Mouse (Mus musculus) embryonic facial prominence, embryonic 10.5 days (tissue): Measurements from ENCODE around the gene Grm3. TPM values are rescaled to one million over a fixed set of nuclear protein-coding genes. Genes with fewer than 3 reads are reported as not detected.

Experiments used
- DNase-seq: peaks from one replicate; pipeline ENCODE4 v3.0.0-alpha.2; 2017; ENCODE audit warnings: low spot score
- H3K27ac ChIP-seq: fragments of 300-500 bp; sonication (generic); replicated peaks from 2 replicates; pipeline ENCODE4 v1.5.1; 2016; ENCODE audit warnings: mild to moderate bottlenecking
- H3K27me3 ChIP-seq: fragments of 300-500 bp; sonication (generic); replicated peaks from 2 replicates; pipeline ENCODE4 v1.6.1; 2016; ENCODE audit warnings: low read depth, mild to moderate bottlenecking; ENCODE audit not compliant: poor library complexity, severe bottlenecking
- H3K36me3 ChIP-seq: fragments of 300-500 bp; sonication (generic); replicated peaks from 2 replicates; pipeline ENCODE4 v1.6.1; 2016; ENCODE audit warnings: mild to moderate bottlenecking, moderate library complexity
- H3K4me1 ChIP-seq: fragments of 300-500 bp; sonication (generic); 2 replicates; pipeline ENCODE4 v1.6.1; 2016
- H3K4me3 ChIP-seq: fragments of 300-500 bp; sonication (generic); 2 replicates; pipeline ENCODE4 v1.5.1; 2016; ENCODE audit warnings: mild to moderate bottlenecking, moderate library complexity
- H3K9me3 ChIP-seq: fragments of 300-500 bp; sonication (generic); 2 replicates; pipeline ENCODE4 v1.6.1; 2016; ENCODE audit warnings: mild to moderate bottlenecking
- WGBS: fragments of 180-500 bp; shearing (Covaris S2); methylation state at CpG from one replicate; pipeline ENCODE4 v1.1.7; 2016; 5-methylcytosine and 5-hydroxymethylcytosine counted together
- polyA plus RNA-seq: library from polyadenylated mRNA; unstranded; fragments of >200 nt; fragmentation: Nextera tagmentation; extraction: Ambion mirVana; gene quantifications from 2 replicates; pipeline ENCODE4 v1.2.1, GENCODE M21; 2016

The Grm3 gene
- 0.06 and 1.1 TPM in 2 replicates for polyA plus RNA-seq

GRCm38 (mm10) chr5:9724956-9725600, at the start of gene Grm3:
TSS of gene Grm3 (minus strand) at chr5:9725170.
- peaks cover 15% of the 10 kb centered on the region for H3K4me1 ChIP-seq
- DNase-seq = no peak
- WGBS = under 1% methylated on average over 25 of the region's 25 CpGs
- no peaks in the 10 kb centered on the region for H3K36me3 ChIP-seq
- peak within 1 kb of the TSS; percentile 40; the same call in 1 of the 2 replicates for H3K27ac ChIP-seq
- H3K9me3 ChIP-seq = no peaks in the 10 kb centered on the region
- H3K4me3 ChIP-seq = peak within 1 kb of the TSS; percentile 62
- H3K27me3 ChIP-seq = peaks cover 33% of the 10 kb centered on the region

GRCm38 (mm10) chr5:9755751-9756150, 30.8 kb upstream of the Grm3 start:
- 78% methylated on average over 2 of the region's 2 CpGs for WGBS
- no peaks in the 10 kb centered on the region for H3K27me3 ChIP-seq
- no peak overlapping the region for H3K4me3 ChIP-seq
- no peak for DNase-seq
- H3K4me1 ChIP-seq = no peaks in the 10 kb centered on the region
- no peak overlapping the region for H3K27ac ChIP-seq
- no peaks in the 10 kb centered on the region for H3K9me3 ChIP-seq
- H3K36me3 ChIP-seq = no peaks in the 10 kb centered on the region

DNA sequence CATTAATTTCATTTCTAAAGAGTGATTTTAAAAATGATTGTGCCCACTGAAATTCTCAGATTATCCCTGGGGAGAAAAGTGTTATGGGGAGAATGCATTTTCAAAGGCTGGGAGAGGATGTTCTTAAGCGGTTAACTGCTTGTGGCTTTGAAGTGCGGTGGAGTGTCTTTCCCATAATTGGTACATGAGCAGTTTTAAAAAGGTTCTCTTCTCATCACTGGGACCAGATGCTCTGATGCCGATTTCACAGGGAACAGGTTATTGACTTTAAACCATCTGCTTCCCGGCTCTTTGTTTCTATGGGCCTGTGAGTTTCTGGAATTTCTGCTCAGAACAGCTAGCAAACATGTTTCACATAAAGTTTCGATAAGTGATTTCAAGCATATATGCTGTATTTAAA, 23.2 kb upstream of the Grm3 start:
- no peak for DNase-seq
- 80% methylated on average over 5 of the region's 5 CpGs for WGBS
- no peaks in the 10 kb centered on the region for H3K4me1 ChIP-seq
- no peak overlapping the region for H3K27ac ChIP-seq
- H3K4me3 ChIP-seq = no peak overlapping the region
- H3K36me3 ChIP-seq = no peaks in the 10 kb centered on the region
- no peaks in the 10 kb centered on the region for H3K9me3 ChIP-seq
- H3K27me3 ChIP-seq = no peaks in the 10 kb centered on the region

DNA sequence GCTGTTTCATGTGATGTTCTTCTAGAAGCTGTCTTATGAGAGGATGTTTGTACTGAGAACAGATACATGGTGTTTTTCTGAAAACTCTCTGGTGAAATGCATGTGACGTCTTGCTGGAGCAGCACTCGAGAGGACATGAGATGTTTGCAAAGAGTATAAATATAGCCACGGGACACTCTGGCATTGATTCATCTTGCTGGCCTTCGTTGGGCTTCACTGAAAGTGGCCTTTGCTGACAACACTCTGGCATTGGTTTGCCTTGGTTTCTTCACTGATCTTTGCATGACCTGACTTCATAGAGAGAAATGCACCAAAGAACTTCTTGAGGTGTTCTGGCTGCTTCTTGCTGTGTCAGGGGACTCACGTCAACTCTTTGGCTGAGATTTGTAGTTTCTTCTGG, 19.1 kb upstream of the Grm3 start:
- H3K9me3 ChIP-seq = no peaks in the 10 kb centered on the region
- no peaks in the 10 kb centered on the region for H3K4me1 ChIP-seq
- no peaks in the 10 kb centered on the region for H3K27me3 ChIP-seq
- no peak for DNase-seq
- 91% methylated on average over 5 of the region's 5 CpGs for WGBS
- no peaks in the 10 kb centered on the region for H3K36me3 ChIP-seq
- no peak overlapping the region for H3K27ac ChIP-seq
- no peak overlapping the region for H3K4me3 ChIP-seq

GRCm38 (mm10) chr5:9725601-9726268, 765 bp upstream of the Grm3 start:
- under 1% methylated on average over 22 of the region's 22 CpGs for WGBS
- no peak overlapping the region for H3K27ac ChIP-seq

GRCm38 (mm10) chr5:9724287-9724955, 549 bp downstream of the Grm3 start:
- H3K4me3 ChIP-seq = peak overlapping the region; percentile 62
- DNase-seq = peak; percentile 38
- H3K36me3 ChIP-seq = no peaks in the 10 kb centered on the region
- H3K27me3 ChIP-seq = peaks cover 33% of the 10 kb centered on the region
- 12% methylated on average over 13 of the region's 13 CpGs for WGBS
- H3K4me1 ChIP-seq = peaks cover 15% of the 10 kb centered on the region
- H3K27ac ChIP-seq = 0 out of 2 replicates have a peak overlapping the region, but pooled peaks have one; percentile 40
- no peaks in the 10 kb centered on the region for H3K9me3 ChIP-seq

More at GRCm38 (mm10) chr5:9725601-9726268, 765 bp upstream of the Grm3 start:
- Histone ChIP-seq H3K27me3 (peaks cover 33% of the 10 kb centered on the region), H3K9me3 (no peaks in the 10 kb centered on the region), H3K4me1 (peaks cover 15% of the 10 kb centered on the region), H3K4me3 (peak overlapping the region; percentile 62), H3K36me3 (no peaks in the 10 kb centered on the region)
- DNase-seq = peak; percentile 71

DNA sequence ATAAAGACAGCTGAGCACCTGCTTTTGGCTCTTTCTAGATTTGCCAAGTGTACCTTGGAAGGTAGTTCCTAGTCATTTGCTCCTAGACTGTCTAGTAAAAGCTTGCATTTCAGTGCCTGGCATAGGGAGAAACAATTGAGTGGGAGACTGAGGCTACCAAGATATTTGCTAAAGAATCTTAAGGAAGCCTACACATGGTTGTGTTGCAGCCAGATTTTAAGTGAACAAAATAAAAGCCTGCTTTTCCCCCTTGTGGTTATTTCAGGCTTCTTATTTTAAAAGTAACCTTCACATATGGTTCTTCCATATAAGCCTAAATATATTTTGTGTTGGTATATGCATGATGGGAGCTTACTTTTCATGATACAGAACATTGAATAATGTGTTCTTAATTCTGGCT, 3.8 kb downstream of the Grm3 start:
- Histone ChIP-seq H3K36me3 (no peaks in the 10 kb centered on the region), H3K9me3 (no peaks in the 10 kb centered on the region), H3K27me3 (peaks cover 29% of the 10 kb centered on the region), H3K4me3 (no peak overlapping the region), H3K27ac (no peak overlapping the region), H3K4me1 (peaks cover 15% of the 10 kb centered on the region)
- no peak for DNase-seq

DNA sequence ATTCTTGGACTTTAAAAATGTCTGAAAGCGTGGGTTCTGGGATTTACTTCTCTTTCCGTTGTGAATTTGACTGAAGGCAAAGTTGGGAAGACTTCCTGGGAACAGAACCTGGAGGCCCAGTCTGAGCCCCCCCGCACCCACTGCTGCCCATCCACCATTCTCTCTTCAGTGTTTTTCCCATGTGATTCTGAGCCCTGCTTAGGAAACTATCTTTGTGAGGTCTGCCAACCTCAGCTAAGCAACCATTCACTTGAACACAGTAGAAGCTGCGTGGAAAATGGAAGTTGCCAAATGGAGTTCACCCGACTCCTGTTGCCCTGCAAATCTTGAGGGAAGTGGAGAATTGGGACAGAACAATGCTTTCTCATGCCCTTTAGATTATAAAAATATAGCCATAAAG, 8.7 kb downstream of the Grm3 start:
- Histone ChIP-seq H3K4me1 (no peaks in the 10 kb centered on the region), H3K36me3 (no peaks in the 10 kb centered on the region), H3K27ac (no peak overlapping the region), H3K4me3 (no peak overlapping the region), H3K27me3 (no peaks in the 10 kb centered on the region), H3K9me3 (no peaks in the 10 kb centered on the region)
- DNase-seq = no peak
- WGBS = 86% methylated on average over 5 of the region's 5 CpGs

DNA sequence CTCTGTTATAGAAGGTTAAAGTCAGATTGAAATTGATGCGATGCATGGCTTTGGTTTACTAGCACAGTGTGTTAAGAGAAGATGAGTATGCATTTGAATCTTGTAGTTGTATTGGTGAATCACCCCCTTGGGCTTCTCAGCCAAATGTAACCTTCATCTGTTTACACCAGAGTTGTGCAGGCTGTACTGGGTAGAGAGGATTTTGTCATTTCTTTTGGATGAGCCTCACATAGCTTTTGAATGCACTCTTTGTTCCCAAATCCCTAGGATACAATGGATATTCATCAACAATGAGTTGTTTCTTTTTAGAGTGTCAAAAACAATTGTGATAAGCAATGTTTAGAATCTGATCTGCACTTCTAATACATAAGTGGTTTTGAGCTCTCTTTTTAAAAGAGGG, 17.9 kb downstream of the Grm3 start:
- no peaks in the 10 kb centered on the region for H3K4me1 ChIP-seq
- no peak overlapping the region for H3K4me3 ChIP-seq
- H3K27me3 ChIP-seq = no peaks in the 10 kb centered on the region
- no peak for DNase-seq
- H3K36me3 ChIP-seq = no peaks in the 10 kb centered on the region
- WGBS = 87% methylated on average over 1 of the region's 1 CpGs
- H3K27ac ChIP-seq = no peak overlapping the region
- H3K9me3 ChIP-seq = no peaks in the 10 kb centered on the region

DNA sequence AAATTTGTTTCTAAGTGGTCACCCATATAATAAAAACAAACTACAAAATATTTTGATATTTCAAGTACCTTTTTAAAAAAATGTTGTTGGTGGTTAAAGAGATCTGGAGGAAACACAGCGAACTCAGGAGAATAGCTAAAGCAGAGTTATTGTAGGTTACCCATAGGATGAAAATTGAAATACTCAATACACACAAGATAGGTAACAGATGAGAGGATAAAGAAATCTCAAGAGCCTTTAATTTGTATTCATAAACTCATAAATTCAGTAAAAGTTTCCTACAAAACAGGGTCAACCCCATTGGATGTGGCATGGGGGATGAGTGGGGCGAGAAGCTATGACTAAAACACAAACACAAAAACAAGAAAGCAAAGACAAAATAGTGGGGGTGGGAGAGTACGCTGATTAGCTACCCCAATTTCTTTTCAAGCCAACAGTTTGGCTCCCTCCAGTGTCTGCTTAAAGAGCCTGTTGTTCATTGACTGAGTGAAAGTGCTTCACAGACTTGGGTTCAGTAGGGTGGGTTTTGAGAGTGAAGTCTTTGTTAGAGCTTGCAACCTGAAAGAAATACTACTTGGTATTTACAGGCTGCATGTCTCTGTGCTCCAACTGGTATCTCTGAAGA, 21.5 kb downstream of the Grm3 start:
- Histone ChIP-seq H3K27ac (no peak overlapping the region), H3K27me3 (no peaks in the 10 kb centered on the region), H3K4me1 (no peaks in the 10 kb centered on the region), H3K9me3 (no peaks in the 10 kb centered on the region), H3K4me3 (no peak overlapping the region), H3K36me3 (no peaks in the 10 kb centered on the region)
- DNase-seq = no peak
- WGBS = 31% methylated on average over 3 of the region's 3 CpGs

GRCm38 (mm10) chr5:9702656-9703384, 22.1 kb downstream of the Grm3 start:
- H3K36me3 ChIP-seq = no peaks in the 10 kb centered on the region
- no peaks in the 10 kb centered on the region for H3K27me3 ChIP-seq
- H3K4me3 ChIP-seq = no peak overlapping the region
- no peaks in the 10 kb centered on the region for H3K9me3 ChIP-seq
- WGBS = 29% methylated on average over 3 of the region's 3 CpGs
- no peak overlapping the region for H3K27ac ChIP-seq
- no peaks in the 10 kb centered on the region for H3K4me1 ChIP-seq
- no peak for DNase-seq

DNA sequence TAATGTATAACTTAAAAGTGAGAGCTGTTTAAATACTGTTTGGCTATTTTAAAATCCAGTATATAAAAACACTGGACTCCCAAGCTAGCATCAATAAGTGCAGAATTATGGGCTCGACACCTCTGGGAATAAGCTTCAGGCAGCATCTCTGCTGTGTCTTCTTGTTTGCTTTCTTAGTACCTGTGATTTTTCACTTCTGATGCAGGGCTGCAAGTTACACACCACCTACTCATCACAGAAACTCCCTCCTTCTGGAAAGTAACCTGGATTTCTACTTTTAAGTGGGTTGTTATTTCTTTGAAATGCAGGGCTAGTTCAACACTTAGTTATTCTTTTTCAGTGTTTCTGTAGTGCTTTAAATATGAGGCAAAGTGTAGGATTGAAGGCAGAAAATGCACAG, 32.6 kb downstream of the Grm3 start:
- H3K36me3 ChIP-seq = no peaks in the 10 kb centered on the region
- no peaks in the 10 kb centered on the region for H3K27me3 ChIP-seq
- DNase-seq = no peak
- no peaks in the 10 kb centered on the region for H3K4me1 ChIP-seq
- 81% methylated on average over 1 of the region's 1 CpGs for WGBS
- H3K27ac ChIP-seq = no peak overlapping the region
- no peak overlapping the region for H3K4me3 ChIP-seq
- H3K9me3 ChIP-seq = no peaks in the 10 kb centered on the region
